Mouse (Mus musculus): Measurements from ENCODE around the gene Slc35f1.

Slc35f1 gene

DNA sequence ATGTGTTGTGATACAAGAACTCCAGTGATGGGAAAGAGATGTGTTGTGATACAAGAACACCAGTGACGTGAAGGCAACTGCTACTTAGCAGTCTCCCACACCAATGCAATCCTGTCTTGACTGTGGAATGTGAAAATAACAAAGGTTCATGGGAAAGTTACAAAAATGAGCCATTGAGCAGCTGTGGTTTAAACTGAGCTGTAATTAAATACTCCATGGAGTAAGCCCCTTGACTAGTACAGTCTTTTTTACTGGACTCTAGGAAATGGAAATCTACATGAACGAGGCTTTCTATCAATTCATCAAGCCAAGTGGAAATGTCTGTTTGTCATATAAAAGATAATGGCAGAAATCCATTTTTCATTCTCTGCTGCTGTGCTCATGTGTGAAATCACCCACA is 411.1 kb downstream of the Slc35f1 start:
- DNase-seq (ENCODE audit: low read depth): no peak

- no peak for DNase-seq (ENCODE audit: low read depth)
Observed at GRCm38 (mm10) chr10:53102423-53102822, 412.1 kb downstream of the Slc35f1 start.

DNA sequence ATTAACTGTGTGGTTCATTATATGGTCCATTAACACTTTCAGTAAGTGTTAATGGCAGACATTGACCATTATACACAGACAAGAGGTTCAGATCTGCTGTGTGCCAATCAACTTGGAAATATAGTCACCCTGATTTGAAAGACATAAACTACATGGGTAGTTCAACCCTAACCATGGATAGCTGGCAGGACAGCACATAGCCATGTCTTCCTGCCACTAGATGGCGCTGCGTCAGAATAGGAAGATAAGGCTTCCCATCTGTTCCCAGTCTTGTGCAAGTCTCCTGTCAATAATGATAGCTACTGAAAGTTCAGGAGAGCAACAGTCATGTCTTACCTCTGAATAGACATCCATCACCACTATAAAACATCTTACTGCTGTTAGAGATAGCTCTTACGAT is 424.7 kb downstream of the Slc35f1 start:
- peak; percentile 52 for DNase-seq (ENCODE audit: low read depth)

- DNase-seq (ENCODE audit: low read depth): no peak
Observed at GRCm38 (mm10) chr10:53115673-53116398, 425.5 kb downstream of the Slc35f1 start.

GRCm38 (mm10) chr10:53120608-53121007 is 430.3 kb downstream of the Slc35f1 start:
- no peak for DNase-seq (ENCODE audit: low read depth)

DNA sequence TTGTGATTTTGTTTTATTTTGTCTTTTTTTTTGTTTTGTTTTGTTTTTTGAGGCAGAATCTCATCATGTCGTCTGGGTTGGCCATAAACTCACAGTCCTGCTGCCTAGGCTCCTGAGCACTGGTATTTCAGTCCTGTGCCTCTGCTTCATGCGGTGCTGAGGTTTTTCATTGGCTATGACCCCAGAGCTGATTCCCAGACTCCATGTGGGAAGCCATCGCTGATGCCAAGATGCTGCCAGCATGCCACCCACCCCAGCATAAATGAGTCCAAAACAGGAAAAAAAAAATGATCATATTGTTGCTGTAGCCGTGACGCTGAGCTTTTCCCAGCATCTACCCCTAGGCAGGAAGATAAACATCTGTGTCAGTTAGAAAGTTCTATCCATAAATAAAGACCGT is 434.0 kb downstream of the Slc35f1 start:
- DNase-seq (ENCODE audit: low read depth): no peak

DNA sequence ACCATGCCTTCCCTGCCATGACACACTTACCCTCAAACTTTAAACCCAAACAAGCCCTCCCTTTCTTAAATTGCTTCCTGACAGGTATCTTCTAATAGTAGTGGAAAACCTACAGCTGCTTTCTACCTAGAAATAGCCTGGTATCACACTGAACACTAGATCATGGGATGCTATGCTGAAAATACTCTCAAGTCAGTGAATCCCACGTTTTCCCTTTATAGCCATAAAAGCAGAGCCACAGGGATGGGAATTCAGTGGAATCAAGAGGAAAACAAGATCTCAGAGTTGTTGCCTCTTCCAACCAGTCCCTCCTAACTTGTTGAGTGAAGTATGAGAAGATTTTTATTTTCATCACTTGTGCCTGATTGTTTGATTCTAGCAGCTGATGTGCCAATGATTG is 442.4 kb downstream of the Slc35f1 start:
- no peak for DNase-seq (ENCODE audit: low read depth)

DNA sequence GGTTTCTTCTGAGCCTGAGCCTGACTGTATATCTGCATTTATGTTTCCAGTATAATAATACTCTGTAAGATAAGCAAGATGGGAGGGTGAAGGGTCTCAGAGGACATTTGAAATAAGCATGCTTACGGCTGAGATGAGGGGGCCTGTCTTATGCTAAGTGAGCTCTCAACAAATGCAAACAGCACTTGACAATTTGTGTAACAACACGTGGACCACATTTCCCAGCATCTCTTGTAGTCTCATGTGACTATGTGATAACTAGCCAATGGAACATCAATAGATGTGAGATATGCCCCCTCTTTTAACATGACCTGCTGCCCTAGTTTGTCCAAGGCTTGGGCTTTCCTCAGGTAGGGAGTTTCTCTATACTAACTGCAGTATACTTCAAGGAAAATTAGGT is 460.0 kb downstream of the Slc35f1 start:
- no peak for DNase-seq (ENCODE audit: low read depth)

GRCm38 (mm10) chr10:53150916-53151315 is 460.6 kb downstream of the Slc35f1 start:
- no peak for DNase-seq (ENCODE audit: low read depth)

GRCm38 (mm10) chr10:53156374-53156773 is 466.0 kb downstream of the Slc35f1 start:
- DNase-seq (ENCODE audit: low read depth): no peak

DNA sequence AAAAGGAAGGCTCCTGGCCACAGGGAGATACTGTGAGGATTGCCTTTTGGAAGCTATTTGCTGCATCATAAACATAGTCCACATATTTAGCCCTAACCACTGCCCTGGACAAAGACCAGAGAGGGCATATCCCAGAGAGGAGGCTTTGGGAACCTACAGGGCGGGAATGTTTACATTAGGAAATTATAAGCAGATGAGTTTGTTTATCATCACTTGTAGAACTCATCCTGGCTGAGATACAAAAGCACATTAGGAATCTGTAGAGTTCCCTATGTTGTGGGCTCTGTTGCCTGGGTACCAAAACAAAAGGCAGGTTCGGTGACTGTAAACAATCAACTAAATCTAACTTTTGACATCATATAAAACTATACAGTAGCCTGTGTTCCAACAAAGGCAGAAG is 467.4 kb downstream of the Slc35f1 start:
- no peak for DNase-seq (ENCODE audit: low read depth)
